Mouse (Mus musculus): ENCODE measurements around the gene Hoxa6.

DNA sequence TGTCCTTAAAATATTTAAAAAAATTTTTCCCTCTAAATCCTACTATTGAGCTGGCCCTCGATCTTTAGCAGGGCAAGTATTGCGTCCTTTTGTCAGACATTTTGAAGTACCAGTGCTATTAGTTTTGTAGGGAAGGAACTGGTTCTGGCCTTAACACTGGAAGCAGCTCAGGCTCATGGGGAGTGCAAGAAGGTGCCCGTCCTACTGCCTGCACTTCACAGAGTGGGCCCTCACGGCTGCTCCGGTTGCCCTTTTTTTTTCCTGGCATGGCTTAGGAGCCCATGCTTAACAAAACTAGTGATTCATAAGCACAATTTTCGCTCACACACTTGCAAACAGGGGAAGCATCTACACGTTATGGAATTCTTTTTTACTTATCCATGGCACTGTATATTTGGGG, 30.5 kb upstream of the Hoxa6 start:
- no peak for TF ChIP-seq POLR2A (IDR thresholded peaks at IDR 0.05; ENCODE audit: extremely low read depth, insufficient read depth, low read length)
- TF ChIP-seq CTCF (IDR thresholded peaks at IDR 0.05; ENCODE audit: low read depth, low read length) = no peak
